Mouse (Mus musculus): ENCODE measurements around the gene Cdc25b. TPM values are rescaled to one million over a fixed set of nuclear protein-coding genes. Genes with fewer than 3 reads are reported as not detected.
A peak's percentile ranks its signal among the peaks of the same experiment; 100 is the strongest.

The Cdc25b gene
- total and polyA plus RNA-seq, 3 experiments, result 12.6 to 34.5 TPM; not detected in 1

DNA sequence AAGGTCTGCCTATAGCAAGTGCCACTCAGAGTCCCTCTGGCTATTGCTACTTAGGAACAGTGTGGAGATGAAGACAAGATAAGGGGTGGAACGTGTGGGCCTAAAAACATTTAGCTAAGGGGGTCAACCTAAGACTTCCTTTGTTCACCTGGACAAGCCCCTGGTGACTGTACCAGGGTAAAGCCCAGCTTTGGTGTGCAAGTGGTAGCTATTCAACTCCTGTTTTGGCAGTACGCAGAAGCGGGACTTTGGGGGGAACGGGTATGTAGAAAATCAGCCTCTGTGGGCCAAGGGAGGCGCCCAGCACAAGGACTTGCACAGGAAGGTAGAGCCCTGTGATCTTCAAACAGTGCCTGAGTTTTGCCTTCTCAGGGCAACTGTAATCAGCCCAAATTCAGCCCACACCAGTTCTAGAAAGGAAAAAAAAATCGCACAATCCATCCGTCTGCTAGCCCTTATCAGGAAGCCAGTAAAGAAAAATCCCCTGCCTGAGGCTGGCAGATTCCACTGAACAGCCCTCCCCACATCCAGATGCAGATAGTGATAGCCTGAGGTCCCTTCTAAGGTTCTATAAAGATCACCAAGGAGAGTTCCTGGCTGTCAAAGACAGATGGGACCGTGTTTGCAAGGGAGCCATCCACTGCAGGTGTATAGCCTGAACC, 18.9 kb downstream of the Cdc25b start (continued):
- TF ChIP-seq UBTF (IDR thresholded peaks at IDR 0.05; ENCODE audit: borderline replicate concordance, insufficient read depth, low read depth, low read length), result no peak
- no peak for TF ChIP-seq CHD2 (IDR thresholded peaks at IDR 0.05; ENCODE audit: low read length)
- peak; percentile 98 to 99 for TF ChIP-seq EP300 (IDR thresholded peaks at IDR 0.05; ENCODE audit: low read depth in 1 of 2, low read length in 2 of 2)

DNA sequence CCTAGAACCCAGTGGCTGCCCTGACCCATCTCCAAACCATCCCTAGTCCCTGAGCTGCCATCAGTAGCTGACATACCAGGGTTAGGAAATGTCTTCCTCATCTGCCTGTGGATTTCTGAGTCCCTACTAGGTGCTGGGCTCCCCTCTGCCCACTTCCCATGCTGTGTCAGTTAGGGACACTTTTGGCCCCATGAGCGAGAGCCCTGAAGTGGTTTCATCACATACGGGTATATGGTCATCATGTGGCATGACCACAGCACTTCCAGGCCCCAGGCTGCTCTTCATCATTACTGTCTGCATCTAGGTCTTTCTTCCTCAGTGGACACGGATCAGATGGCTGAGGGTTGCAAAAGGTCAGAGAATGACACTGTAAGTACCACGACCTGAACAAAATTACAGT, 20.0 kb downstream of the Cdc25b start, which contains the start of gene Ap5s1:
Gene Ap5s1 (plus strand): TSS at position 301 of the 400 bp plus-strand sequence.
- peaks cover 7 to 58% of the 10 kb centered on the region in 2 experiments; a peak in 3 of 4 replicates for H3K4me1 ChIP-seq (ENCODE audit: control insufficient read depth in 1 of 2, insufficient read depth in 2 of 2, low read length in 2 of 2)
- peaks cover 0 to 26% of the 10 kb centered on the region in 2 experiments; a peak in 2 of 4 replicates for H3K36me3 ChIP-seq (ENCODE audit: control insufficient read depth in 1 of 2, insufficient read depth in 2 of 2, low read length in 2 of 2)
- H3K79me2 ChIP-seq (ENCODE audit: control insufficient read depth, insufficient read depth, low read length, poor library complexity), result peaks cover 1% of the 10 kb centered on the region; the same call in 1 of the 2 replicates
- H3K4me3 ChIP-seq (ENCODE audit: control insufficient read depth in 1 of 2, insufficient read depth in 1 of 2, low read depth in 2 of 2, low read length in 2 of 2), result no peak within 1 kb of the TSS
- DNase-seq (ENCODE audit: low read depth, low spot score), result no peak
- peak; percentile 25; the same call in 1 of the 2 replicates for TF ChIP-seq ZKSCAN1 (IDR thresholded peaks at IDR 0.05; ENCODE audit: low read depth, low read length)
- no peak for TF ChIP-seq MYB (IDR thresholded peaks at IDR 0.05; ENCODE audit: low read depth, low read length)
- no peaks in the 10 kb centered on the region for H3K9me3 ChIP-seq (replicated peaks; ENCODE audit: insufficient read depth, low read length)
- no peak within 1 kb of the TSS for H3K9ac ChIP-seq (ENCODE audit: control insufficient read depth, low read depth, low read length, poor library complexity, severe bottlenecking)
- peak within 1 kb of the TSS; percentile 18 for H3K27ac ChIP-seq (ENCODE audit: control insufficient read depth, low read depth, low read length)
- H3K27me3 ChIP-seq (ENCODE audit: control insufficient read depth in 1 of 2, insufficient read depth in 2 of 2, low read length in 2 of 2), result no peaks in the 10 kb centered on the region

DNA sequence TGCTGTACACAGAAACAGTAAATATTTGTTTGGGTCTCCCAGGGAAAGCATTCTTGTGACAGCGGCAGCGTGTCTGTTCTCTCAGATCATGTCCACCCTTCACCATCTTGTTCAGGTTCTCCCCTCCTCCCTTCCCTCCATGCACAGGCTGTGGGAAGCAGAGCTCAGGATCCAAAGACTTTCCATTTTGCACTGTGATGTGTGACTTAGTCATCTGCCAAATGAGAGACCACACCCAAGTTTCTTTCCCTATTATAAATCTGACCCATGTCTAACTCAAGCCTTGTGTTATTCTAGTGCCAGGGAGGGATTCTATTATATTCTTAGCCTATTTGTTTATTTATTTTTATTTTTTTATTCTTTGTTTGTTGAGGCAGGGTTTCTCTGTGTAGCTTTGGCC, 21.6 kb downstream of the Cdc25b start:
- Histone ChIP-seq H3K27ac (ENCODE audit: control insufficient read depth, low read depth, low read length) (no peak overlapping the region), H3K9ac (ENCODE audit: control insufficient read depth, low read depth, low read length, poor library complexity, severe bottlenecking) (no peak overlapping the region), H3K79me2 (ENCODE audit: control insufficient read depth, insufficient read depth, low read length, poor library complexity) (peaks cover 1% of the 10 kb centered on the region; the same call in 1 of the 2 replicates), H3K27me3 (ENCODE audit: control insufficient read depth in 1 of 2, insufficient read depth in 2 of 2, low read length in 2 of 2) (no peaks in the 10 kb centered on the region), H3K4me3 (ENCODE audit: control insufficient read depth in 1 of 2, insufficient read depth in 1 of 2, low read depth in 2 of 2, low read length in 2 of 2) (no peak overlapping the region), H3K9me3 (replicated peaks; ENCODE audit: insufficient read depth, low read length) (no peaks in the 10 kb centered on the region), H3K4me1 (ENCODE audit: control insufficient read depth in 1 of 2, insufficient read depth in 2 of 2, low read length in 2 of 2) (peaks cover 7 to 55% of the 10 kb centered on the region in 2 experiments; a peak in 3 of 4 replicates), H3K36me3 (ENCODE audit: control insufficient read depth in 1 of 2, insufficient read depth in 2 of 2, low read length in 2 of 2) (peaks cover 0 to 27% of the 10 kb centered on the region in 2 experiments; a peak in 2 of 4 replicates)
- DNase-seq (ENCODE audit: low read depth, low spot score), result no peak
- TF ChIP-seq SIN3A (IDR thresholded peaks at IDR 0.05; ENCODE audit: low read length) (no peak), ZC3H11A (IDR thresholded peaks at IDR 0.05; ENCODE audit: low read depth, low read length) (no peak), TBP (IDR thresholded peaks at IDR 0.05; ENCODE audit: low read depth, low read length) (no peak), CHD1 (IDR thresholded peaks at IDR 0.05; ENCODE audit: low read depth, low read length) (no peak), ZMIZ1 (IDR thresholded peaks at IDR 0.05; ENCODE audit: low read depth, low read length) (no peak), UBTF (IDR thresholded peaks at IDR 0.05; ENCODE audit: borderline replicate concordance, insufficient read depth, low read depth, low read length) (no peak), MYC (IDR thresholded peaks at IDR 0.05; ENCODE audit: low read depth, low read length) (no peak), MAX (IDR thresholded peaks at IDR 0.05; ENCODE audit: low read length) (no peak), CHD2 (IDR thresholded peaks at IDR 0.05; ENCODE audit: low read length) (no peak), POLR2AphosphoS2 (IDR thresholded peaks at IDR 0.05; ENCODE audit: low read length) (no peak), KAT2A (conservative IDR thresholded peaks at IDR 0.05; ENCODE audit: low read depth, low read length) (no peak), GABPA (IDR thresholded peaks at IDR 0.05; ENCODE audit: low read depth, low read length) (no peak), BHLHE40 (IDR thresholded peaks at IDR 0.05; ENCODE audit: borderline replicate concordance, low read depth, low read length) (no peak), MYB (IDR thresholded peaks at IDR 0.05; ENCODE audit: low read depth, low read length) (no peak), EP300 (IDR thresholded peaks at IDR 0.05; ENCODE audit: low read depth in 1 of 2, low read length in 2 of 2) (no peak), TCF12 (IDR thresholded peaks at IDR 0.05; ENCODE audit: low read depth, low read length) (no peak), MXI1 (IDR thresholded peaks at IDR 0.05; ENCODE audit: low read depth, low read length) (no peak), MAFK (IDR thresholded peaks at IDR 0.05; ENCODE audit: borderline replicate concordance, low read depth, low read length) (no peak)
